Mouse (Mus musculus): Measurements from ENCODE around the gene Il4. TPM values are rescaled to one million over a fixed set of nuclear protein-coding genes. Genes with fewer than 3 reads are reported as not detected.

The Il4 gene
- not detected for total RNA-seq (2021)
- long read RNA-seq, experiment 1 = 0 reads
- long read RNA-seq, experiment 2 = 0 reads

- DNase-seq (ENCODE audit: low spot score in 2 of 2) = no peak
Observed at GRCm38 (mm10) chr11:53618619-53619198, at the start of gene Il4. Il4 (minus strand) TSS chr11:53618669.

- DNase-seq (ENCODE audit: low spot score in 2 of 2) = no peak
Observed at GRCm38 (mm10) chr11:53664091-53664490, 45.6 kb upstream of the Il4 start.

GRCm38 (mm10) chr11:53662794-53663674, 44.6 kb upstream of the Il4 start:
- no peak for DNase-seq (ENCODE audit: low spot score in 2 of 2)

GRCm38 (mm10) chr11:53657828-53658227, 39.4 kb upstream of the Il4 start:
- no peak for DNase-seq (ENCODE audit: low spot score in 2 of 2)

DNA sequence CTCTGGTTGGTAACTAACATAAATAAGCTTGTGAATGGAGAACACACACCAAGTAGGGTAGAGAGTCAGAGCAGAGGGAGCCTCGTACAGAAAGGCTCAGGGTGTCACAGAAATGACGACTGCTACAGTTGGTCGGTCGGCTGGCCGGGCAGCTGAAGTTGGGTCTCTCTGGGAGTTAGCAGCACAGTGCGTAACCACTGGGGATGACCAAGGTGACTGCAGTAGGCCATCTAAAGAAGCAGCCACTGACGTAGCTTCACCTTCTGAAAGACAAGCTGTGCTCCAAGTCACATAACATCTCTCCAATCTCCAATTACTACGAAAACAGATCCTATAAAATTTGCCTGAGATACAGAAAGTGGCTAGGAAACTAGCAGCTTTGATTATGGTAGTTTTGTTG, 38.9 kb upstream of the Il4 start:
- DNase-seq (ENCODE audit: low spot score in 2 of 2) = no peak

- DNase-seq (ENCODE audit: low spot score in 2 of 2) = no peak
Observed at GRCm38 (mm10) chr11:53656558-53657202, 38.2 kb upstream of the Il4 start.

GRCm38 (mm10) chr11:53655043-53655442, 36.6 kb upstream of the Il4 start:
- no peak for DNase-seq (ENCODE audit: low spot score in 2 of 2)

GRCm38 (mm10) chr11:53652427-53652826, 34.0 kb upstream of the Il4 start:
- DNase-seq (ENCODE audit: low spot score in 2 of 2) = no peak

DNA sequence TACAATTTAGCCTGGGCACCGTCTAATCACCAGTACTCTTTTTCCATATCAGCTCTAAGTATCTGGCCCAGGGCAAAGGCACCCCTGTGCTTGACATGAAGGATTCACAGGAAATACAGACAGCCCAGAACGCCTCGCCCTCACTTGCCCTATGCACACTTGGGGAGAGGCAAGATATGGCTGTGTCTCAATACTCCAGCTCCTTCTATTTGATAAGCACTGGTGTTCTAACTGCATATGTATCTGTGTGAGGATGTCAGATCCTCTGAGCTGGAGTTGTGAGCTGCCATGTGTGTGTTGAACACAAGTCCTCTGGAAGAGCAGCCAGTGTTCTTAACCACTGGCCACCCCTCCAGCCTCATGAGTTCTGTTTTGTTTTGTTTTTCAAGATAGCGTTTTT, 33.0 kb upstream of the Il4 start:
- DNase-seq (ENCODE audit: low spot score in 2 of 2) = no peak

- no peak for DNase-seq (ENCODE audit: low spot score in 2 of 2)
Observed at GRCm38 (mm10) chr11:53644017-53644416, 25.5 kb upstream of the Il4 start.

- no peak for DNase-seq (ENCODE audit: low spot score in 2 of 2)
Observed at GRCm38 (mm10) chr11:53642744-53643279, 24.3 kb upstream of the Il4 start.

- no peak for DNase-seq (ENCODE audit: low spot score in 2 of 2)
Observed at GRCm38 (mm10) chr11:53637803-53638260, 19.4 kb upstream of the Il4 start.

- no peak for DNase-seq (ENCODE audit: low spot score in 2 of 2)
Observed at GRCm38 (mm10) chr11:53637046-53637802, 18.8 kb upstream of the Il4 start.

- DNase-seq (ENCODE audit: low spot score in 2 of 2) = no peak
Observed at GRCm38 (mm10) chr11:53636183-53636646, 17.7 kb upstream of the Il4 start.

DNA sequence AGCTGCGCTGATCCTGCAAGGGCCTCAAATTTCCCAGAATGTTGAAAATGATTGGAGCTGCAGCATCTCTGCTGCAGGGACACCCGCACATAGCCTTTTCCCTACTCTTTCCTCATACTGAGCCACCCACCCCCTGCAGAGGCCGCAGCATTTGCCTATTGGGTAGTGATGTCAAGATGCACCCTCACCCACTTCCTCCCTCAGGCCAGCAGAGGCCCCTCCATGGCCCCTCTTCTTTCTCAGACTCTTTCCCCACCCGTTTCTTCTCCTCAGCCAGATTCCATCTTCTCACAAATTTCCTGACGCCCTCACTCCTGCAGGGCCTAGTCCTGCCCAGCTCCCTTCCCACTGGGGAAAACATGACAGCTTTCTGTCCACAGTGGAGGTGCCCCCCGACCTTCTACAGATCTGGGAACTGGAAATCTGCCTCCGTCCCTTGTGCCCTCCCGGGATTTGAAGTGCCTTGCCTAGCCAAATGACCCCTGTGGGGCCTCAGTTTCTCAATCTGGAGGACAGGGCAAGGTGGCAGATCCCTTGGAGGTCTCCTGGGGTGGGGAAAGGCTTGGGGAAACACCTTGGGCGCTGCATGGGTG, 17.2 kb upstream of the Il4 start:
- DNase-seq (ENCODE audit: low spot score in 2 of 2) = no peak

DNA sequence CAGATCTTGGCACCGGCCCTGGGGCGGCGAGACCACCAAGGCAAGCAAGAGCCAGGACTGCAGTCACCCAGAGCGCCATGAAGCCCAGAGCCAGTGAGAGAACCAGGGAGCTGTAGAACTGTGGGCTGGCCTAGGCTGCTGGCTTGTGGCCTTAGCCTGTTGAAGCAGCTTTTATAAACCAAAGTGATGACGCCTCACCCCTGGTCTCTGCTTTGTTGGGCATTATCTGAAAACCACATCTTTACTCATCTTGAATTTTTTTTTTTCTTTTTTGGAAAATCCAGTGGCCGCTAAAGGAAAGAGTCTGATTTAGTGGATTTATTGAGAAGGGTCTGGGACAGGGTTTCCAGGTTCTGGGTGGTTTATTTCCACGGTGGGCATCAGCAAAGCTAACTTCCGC, 16.1 kb upstream of the Il4 start, which contains the start of gene Il13:
Gene Il13 (minus strand): TSS at position 147 of the 400 bp plus-strand sequence.
- DNase-seq (ENCODE audit: low spot score in 2 of 2) = no peak

DNA sequence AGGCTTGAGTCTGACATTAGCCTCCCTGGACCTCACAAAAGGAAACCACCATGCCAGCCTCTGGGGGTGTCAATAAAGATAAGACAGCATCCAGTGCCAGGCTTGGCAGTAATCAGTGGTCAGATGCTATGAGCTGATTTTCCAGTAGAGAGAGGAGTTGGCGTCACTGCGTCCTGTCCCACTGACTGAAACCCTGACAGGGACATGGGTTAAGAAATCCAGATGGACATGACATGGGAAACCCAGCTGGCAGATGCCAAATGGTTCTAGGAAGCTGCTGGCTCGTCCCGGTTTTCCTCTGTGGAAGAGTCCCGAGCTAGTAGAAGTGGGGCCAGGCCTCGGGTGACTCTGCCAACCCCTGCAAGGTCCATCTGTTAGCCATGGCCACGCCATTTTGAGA, 15.2 kb upstream of the Il4 start:
- DNase-seq (ENCODE audit: low spot score in 2 of 2) = no peak

GRCm38 (mm10) chr11:53632122-53632733, 13.8 kb upstream of the Il4 start:
- DNase-seq (ENCODE audit: low spot score in 2 of 2) = no peak

DNA sequence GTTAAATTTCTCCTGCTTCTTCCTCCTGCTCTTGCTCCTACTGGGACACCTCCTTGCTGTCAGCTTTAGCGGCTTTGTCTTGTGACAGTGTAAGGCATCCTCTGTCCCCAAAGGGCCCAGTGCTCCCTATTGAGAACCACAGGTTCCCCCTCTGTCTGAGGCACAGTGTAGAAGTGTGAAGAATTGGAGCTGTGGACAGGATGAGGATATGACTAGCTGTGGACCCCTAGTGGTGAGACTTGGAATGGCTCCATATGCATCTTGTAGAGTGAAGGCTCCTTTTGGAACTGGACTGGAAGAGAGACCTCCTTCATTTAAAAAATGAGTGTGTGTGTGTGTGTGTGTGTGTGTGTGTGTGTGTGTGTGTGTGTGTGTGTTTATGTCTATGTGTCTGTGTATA, 9.4 kb upstream of the Il4 start:
- peak; percentile 65 to 70 for DNase-seq (ENCODE audit: low spot score in 2 of 2)

All from adrenal gland, adult 18-20 months (tissue).